Mouse (Mus musculus): Measurements from ENCODE around the gene Hist1h3b. TPM values are rescaled to one million over a fixed set of nuclear protein-coding genes. Genes with fewer than 3 reads are reported as not detected.
"Not testable (repeated sequence)": the region's sequence is repeated elsewhere in the genome, so short reads cannot be mapped to it uniquely, and the experiment has no call there.

The Hist1h3b gene
- polyA plus RNA-seq, 1 experiment from 2014 or later: 15.4 TPM

DNA sequence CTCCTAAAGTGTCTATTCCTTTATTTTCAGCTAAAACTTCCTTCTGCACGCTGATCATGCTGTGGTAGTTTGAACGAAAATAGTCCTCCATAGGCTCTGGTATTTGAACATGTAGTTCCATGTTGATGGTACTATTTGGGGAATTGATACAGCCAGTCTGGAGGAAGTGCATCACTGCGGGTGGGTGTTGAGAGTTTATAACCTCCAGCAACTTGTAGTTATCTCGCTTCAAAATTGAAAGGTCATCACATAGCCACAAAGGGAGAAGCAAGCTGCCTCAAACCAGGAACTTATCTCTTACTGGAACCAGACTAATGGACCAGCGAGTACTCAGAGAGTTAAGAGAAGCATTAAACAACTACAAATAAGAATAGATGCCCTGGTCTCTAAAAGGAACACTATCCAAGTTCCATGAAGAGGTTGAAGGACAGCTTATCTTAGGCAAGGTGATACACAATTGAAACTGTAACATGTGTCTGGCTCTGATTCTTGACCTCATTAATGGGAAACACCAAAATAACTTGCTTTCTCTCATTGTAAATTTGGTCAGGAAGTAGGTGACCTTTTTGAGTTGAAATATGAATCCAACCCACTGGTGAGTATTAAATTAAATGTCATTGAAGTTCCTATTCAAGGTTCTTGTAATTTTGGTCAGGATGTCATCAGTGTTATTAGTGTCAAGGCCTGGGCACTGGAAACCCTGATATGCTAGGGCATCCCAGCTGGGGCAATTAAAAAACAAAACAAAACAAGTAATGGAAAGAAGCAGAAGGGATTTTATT lies 35.6 kb upstream of the Hist1h3b start:
- ATAC-seq (replicated peaks; ENCODE audit: low FRiP score): no peak
- 85% methylated on average over 5 of the region's 5 CpGs for WGBS
- H3K4me1 ChIP-seq (replicated peaks; ENCODE audit: control insufficient read depth, insufficient read depth, low read length): no peaks in the 10 kb centered on the region

DNA sequence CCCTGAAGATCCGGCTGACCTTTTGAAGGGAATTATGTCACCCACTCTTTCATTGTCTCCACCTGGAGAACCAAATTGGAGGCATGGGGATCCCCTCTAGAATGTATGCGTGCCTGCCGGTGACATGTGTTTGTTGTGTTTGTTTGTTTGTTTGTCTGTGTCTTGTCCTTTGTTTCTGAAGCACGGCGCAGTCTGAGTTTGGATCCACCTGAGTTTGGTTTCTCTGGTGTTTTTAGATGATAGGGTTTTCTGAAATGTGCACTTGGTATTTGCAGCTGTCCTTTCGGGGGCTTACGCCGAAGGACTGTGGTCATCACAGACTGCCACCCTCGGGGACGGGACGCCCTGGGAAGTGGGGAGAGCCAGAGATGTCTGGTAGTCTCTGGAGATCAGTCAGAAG lies 34.9 kb upstream of the Hist1h3b start:
- no peaks in the 10 kb centered on the region for H3K27me3 ChIP-seq (ENCODE audit: control insufficient read depth, insufficient read depth, low read length)
- H3K27ac ChIP-seq (ENCODE audit: low read depth, low read length): no peak overlapping the region
- DNase-seq (ENCODE audit: low spot score) (no peak), ATAC-seq (replicated peaks; ENCODE audit: low FRiP score) (no peak)
- no peaks in the 10 kb centered on the region for H3K9me3 ChIP-seq (ENCODE audit: control insufficient read depth, low read length)
- H3K36me3 ChIP-seq (ENCODE audit: control insufficient read depth, insufficient read depth, low read length): no peaks in the 10 kb centered on the region
- no peak overlapping the region for H3K4me2 ChIP-seq (ENCODE audit: low read depth, low read length, severe bottlenecking)
- H3K9ac ChIP-seq (ENCODE audit: low read length): no peak overlapping the region
- no peak overlapping the region for H3K4me3 ChIP-seq (ENCODE audit: low read depth, low read length)
- H3K4me1 ChIP-seq (replicated peaks; ENCODE audit: control insufficient read depth, insufficient read depth, low read length): no peaks in the 10 kb centered on the region
- WGBS: 66% methylated on average over 11 of the region's 11 CpGs

More for the DNA sequence above, 35.6 kb upstream of the Hist1h3b start:
- Histone ChIP-seq H3K27ac (ENCODE audit: low read depth, low read length) (no peak overlapping the region), H3K9ac (ENCODE audit: low read length) (no peak overlapping the region), H3K4me3 (ENCODE audit: low read depth, low read length) (no peak overlapping the region), H3K27me3 (ENCODE audit: control insufficient read depth, insufficient read depth, low read length) (no peaks in the 10 kb centered on the region), H3K4me2 (ENCODE audit: low read depth, low read length, severe bottlenecking) (no peak overlapping the region), H3K36me3 (ENCODE audit: control insufficient read depth, insufficient read depth, low read length) (no peaks in the 10 kb centered on the region), H3K9me3 (ENCODE audit: control insufficient read depth, low read length) (no peaks in the 10 kb centered on the region)
- no peak for DNase-seq (ENCODE audit: low spot score)

DNA sequence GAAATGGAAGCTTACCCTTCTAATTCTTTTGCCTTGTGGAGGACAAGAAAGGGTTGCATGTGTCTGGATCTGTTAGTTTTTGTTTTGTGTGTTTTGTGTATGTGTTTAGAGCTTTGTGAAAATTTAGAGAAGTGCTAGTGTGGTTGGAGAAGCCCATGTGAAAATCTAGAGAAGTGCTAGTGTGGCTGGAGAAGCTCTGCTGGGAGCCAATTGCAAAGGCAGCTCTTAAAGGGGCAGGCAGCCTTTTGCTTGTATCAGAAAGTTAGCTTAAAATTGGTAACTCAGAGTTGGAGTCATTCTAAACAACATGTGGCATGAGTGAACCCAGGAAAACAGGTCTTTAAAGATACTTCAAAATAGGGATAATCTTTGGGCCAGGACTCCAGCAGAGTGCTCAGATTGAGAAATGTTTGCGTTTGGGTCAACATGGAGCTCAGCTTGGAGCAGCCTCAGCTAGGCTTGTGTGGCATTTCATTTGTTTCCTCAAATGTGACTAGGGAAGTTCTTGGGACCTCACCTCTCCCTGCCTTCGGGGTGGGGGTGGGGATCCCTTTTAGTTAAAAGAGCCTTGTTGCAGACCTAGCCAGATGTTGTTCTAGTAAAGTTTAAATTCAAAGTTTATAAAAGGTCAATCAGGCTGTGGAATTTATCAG lies 34.3 kb upstream of the Hist1h3b start:
- H3K27me3 ChIP-seq (ENCODE audit: control insufficient read depth, insufficient read depth, low read length); H3K4me3 ChIP-seq (ENCODE audit: low read depth, low read length); ATAC-seq (replicated peaks; ENCODE audit: low FRiP score); H3K27ac ChIP-seq (ENCODE audit: low read depth, low read length); DNase-seq (ENCODE audit: low spot score); H3K36me3 ChIP-seq (ENCODE audit: control insufficient read depth, insufficient read depth, low read length); H3K9me3 ChIP-seq (ENCODE audit: control insufficient read depth, low read length); H3K9ac ChIP-seq (ENCODE audit: low read length); H3K4me2 ChIP-seq (ENCODE audit: low read depth, low read length, severe bottlenecking); H3K4me1 ChIP-seq (replicated peaks; ENCODE audit: control insufficient read depth, insufficient read depth, low read length): not testable (repeated sequence)
- WGBS: 14% methylated on average over 2 of the region's 2 CpGs

DNA sequence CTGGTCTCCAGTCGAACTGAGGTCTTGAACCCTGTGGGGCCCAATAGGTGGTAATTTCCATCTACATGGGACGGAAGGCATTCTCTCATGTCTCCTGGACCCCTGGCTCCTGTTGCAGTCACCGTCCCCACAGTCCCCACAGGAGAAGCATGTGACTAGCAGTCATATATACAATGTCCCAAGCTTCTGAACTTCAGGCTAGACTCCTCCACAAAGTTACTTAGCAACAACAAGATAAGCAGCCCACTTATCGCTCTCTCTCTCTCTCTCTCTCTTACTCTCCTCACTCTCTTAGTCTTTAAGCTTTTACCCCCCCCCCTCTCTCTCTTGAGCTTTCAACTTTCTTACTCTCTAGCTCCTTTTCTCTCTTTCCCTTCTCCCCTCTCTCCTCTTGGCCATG lies 27.8 kb upstream of the Hist1h3b start:
- DNase-seq (ENCODE audit: low spot score) (no peak), ATAC-seq (replicated peaks; ENCODE audit: low FRiP score) (no peak)
- no peak overlapping the region for H3K27ac ChIP-seq (ENCODE audit: low read depth, low read length)
- H3K36me3 ChIP-seq (ENCODE audit: control insufficient read depth, insufficient read depth, low read length): no peaks in the 10 kb centered on the region
- H3K4me3 ChIP-seq (ENCODE audit: low read depth, low read length): no peak overlapping the region
- no peak overlapping the region for H3K4me2 ChIP-seq (ENCODE audit: low read depth, low read length, severe bottlenecking)
- H3K27me3 ChIP-seq (ENCODE audit: control insufficient read depth, insufficient read depth, low read length): no peaks in the 10 kb centered on the region
- H3K9me3 ChIP-seq (ENCODE audit: control insufficient read depth, low read length): no peaks in the 10 kb centered on the region
- no peaks in the 10 kb centered on the region for H3K4me1 ChIP-seq (replicated peaks; ENCODE audit: control insufficient read depth, insufficient read depth, low read length)
- H3K9ac ChIP-seq (ENCODE audit: low read length): no peak overlapping the region
- WGBS: 83% methylated on average over 4 of the region's 4 CpGs

DNA sequence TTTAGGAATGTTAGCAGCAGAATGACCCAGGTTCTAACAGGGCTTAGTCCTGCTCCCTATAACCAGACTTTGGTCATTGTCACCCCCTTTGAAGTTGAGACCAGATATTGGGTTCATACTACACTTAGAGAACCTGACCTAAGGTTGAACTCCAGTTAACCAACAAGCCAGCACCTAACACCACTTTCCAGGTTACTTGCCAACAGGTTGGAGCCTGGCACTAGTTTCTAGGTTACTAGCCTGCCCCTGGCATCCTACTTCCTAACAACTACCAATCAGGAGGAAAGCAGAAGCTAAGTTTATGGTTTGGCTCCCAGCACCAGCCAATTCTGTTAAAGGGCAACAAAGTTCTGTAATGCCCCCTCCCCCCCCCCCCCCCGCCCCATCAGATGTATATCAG lies 26.9 kb upstream of the Hist1h3b start:
- H3K9me3 ChIP-seq (ENCODE audit: control insufficient read depth, low read length): no peaks in the 10 kb centered on the region
- H3K36me3 ChIP-seq (ENCODE audit: control insufficient read depth, insufficient read depth, low read length): no peaks in the 10 kb centered on the region
- no peak for ATAC-seq (replicated peaks; ENCODE audit: low FRiP score)
- DNase-seq (ENCODE audit: low spot score): no peak
- H3K27ac ChIP-seq (ENCODE audit: low read depth, low read length): no peak overlapping the region
- WGBS: no CpG with 5 or more reads among the region's 1 CpGs
- H3K4me2 ChIP-seq (ENCODE audit: low read depth, low read length, severe bottlenecking): no peak overlapping the region
- H3K27me3 ChIP-seq (ENCODE audit: control insufficient read depth, insufficient read depth, low read length): no peaks in the 10 kb centered on the region
- H3K9ac ChIP-seq (ENCODE audit: low read length): no peak overlapping the region
- no peak overlapping the region for H3K4me3 ChIP-seq (ENCODE audit: low read depth, low read length)
- H3K4me1 ChIP-seq (replicated peaks; ENCODE audit: control insufficient read depth, insufficient read depth, low read length): no peaks in the 10 kb centered on the region

DNA sequence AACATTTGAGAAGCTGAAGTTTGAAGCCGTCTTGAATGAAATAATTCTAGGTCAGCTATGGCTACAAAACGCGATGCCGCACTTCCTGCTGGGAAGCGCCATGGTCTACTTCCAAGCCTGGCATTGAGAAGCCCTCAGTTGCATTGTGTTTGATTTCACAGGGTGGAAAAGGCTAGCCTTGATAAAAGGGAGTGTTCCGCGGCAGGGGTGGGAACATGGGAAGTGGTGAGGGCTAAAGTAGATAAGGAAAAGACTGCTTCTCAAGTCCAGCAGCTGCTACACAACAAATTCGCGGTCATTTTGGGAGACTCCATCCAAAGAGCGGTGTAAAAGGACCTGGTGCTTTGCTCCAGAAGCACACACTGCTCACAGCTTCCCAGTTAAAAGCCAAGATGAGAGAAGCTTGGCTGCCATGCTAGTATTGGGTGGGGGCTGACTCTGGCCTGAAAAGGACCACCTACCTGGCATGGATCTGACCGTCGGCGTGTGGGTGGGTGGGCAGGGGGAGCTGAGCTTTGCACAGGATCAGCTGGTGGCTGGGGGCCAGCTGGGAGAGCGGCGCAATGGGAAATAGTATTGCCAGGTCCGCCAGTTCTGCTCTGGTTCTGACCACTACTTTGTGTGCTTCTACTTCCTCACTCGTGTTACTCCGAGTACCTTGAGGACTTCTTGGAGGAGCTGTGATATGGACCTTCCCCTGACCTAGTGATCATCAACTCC lies 23.4 kb upstream of the Hist1h3b start:
- DNase-seq (ENCODE audit: low spot score) (no peak), ATAC-seq (replicated peaks; ENCODE audit: low FRiP score) (no peak)
- Histone ChIP-seq H3K27ac (ENCODE audit: low read depth, low read length) (no peak overlapping the region), H3K4me3 (ENCODE audit: low read depth, low read length) (no peak overlapping the region), H3K36me3 (ENCODE audit: control insufficient read depth, insufficient read depth, low read length) (no peaks in the 10 kb centered on the region), H3K4me1 (replicated peaks; ENCODE audit: control insufficient read depth, insufficient read depth, low read length) (no peaks in the 10 kb centered on the region), H3K4me2 (ENCODE audit: low read depth, low read length, severe bottlenecking) (no peak overlapping the region), H3K9me3 (ENCODE audit: control insufficient read depth, low read length) (no peaks in the 10 kb centered on the region), H3K27me3 (ENCODE audit: control insufficient read depth, insufficient read depth, low read length) (no peaks in the 10 kb centered on the region), H3K9ac (ENCODE audit: low read length) (no peak overlapping the region)
- WGBS: 88% methylated on average over 18 of the region's 18 CpGs

DNA sequence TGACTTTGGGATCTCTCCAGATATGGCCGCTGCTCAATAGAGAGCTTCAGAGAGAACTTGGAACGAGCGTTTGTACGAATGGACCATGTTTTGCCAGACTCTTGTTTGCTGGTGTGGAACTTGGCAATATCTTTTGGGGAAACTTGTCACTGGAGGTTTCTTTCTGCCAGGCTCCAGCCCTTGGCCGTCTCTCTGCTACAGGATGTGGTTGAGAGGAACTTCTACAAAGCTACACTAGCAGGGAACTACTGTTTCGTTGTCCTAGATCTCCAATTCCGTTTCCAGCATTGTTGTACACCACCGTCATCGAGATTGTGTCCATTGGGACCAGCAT lies 22.9 kb upstream of the Hist1h3b start:
- Histone ChIP-seq H3K4me1 (replicated peaks; ENCODE audit: control insufficient read depth, insufficient read depth, low read length) (no peaks in the 10 kb centered on the region), H3K27ac (ENCODE audit: low read depth, low read length) (no peak overlapping the region), H3K27me3 (ENCODE audit: control insufficient read depth, insufficient read depth, low read length) (no peaks in the 10 kb centered on the region), H3K4me3 (ENCODE audit: low read depth, low read length) (no peak overlapping the region), H3K4me2 (ENCODE audit: low read depth, low read length, severe bottlenecking) (no peak overlapping the region), H3K36me3 (ENCODE audit: control insufficient read depth, insufficient read depth, low read length) (no peaks in the 10 kb centered on the region), H3K9ac (ENCODE audit: low read length) (no peak overlapping the region), H3K9me3 (ENCODE audit: control insufficient read depth, low read length) (no peaks in the 10 kb centered on the region)
- DNase-seq (ENCODE audit: low spot score) (no peak), ATAC-seq (replicated peaks; ENCODE audit: low FRiP score) (no peak)
- WGBS: 96% methylated on average over 9 of the region's 9 CpGs

DNA sequence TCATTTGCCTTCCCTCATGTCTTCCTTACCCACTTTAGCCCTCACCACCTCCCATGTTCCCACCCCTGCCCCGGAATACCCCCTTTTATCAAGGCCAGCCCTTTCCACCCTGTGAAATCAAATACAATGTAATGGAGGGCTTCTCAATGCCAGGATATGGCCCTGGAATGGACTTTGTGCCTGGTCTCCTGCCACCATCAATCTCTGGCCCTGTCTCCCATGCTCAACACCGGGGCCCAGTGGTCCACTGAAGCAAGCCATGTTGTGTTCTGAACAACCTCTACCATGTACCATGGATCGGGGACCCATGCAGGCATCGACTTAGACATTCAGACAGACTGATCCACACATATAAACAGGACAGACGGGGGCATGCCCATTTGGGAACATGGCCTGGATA lies 22.4 kb upstream of the Hist1h3b start:
- H3K4me1 ChIP-seq (replicated peaks; ENCODE audit: control insufficient read depth, insufficient read depth, low read length): no peaks in the 10 kb centered on the region
- no peaks in the 10 kb centered on the region for H3K27me3 ChIP-seq (ENCODE audit: control insufficient read depth, insufficient read depth, low read length)
- no peak for DNase-seq (ENCODE audit: low spot score)
- no peak overlapping the region for H3K4me2 ChIP-seq (ENCODE audit: low read depth, low read length, severe bottlenecking)
- no peak overlapping the region for H3K4me3 ChIP-seq (ENCODE audit: low read depth, low read length)
- no peaks in the 10 kb centered on the region for H3K36me3 ChIP-seq (ENCODE audit: control insufficient read depth, insufficient read depth, low read length)
- 95% methylated on average over 5 of the region's 5 CpGs for WGBS
- no peak overlapping the region for H3K27ac ChIP-seq (ENCODE audit: low read depth, low read length)
- no peaks in the 10 kb centered on the region for H3K9me3 ChIP-seq (ENCODE audit: control insufficient read depth, low read length)
- H3K9ac ChIP-seq (ENCODE audit: low read length): no peak overlapping the region
- ATAC-seq (replicated peaks; ENCODE audit: low FRiP score): no peak
